Mouse (Mus musculus) megakaryocyte progenitor cell, adult 5-6 weeks (primary cell): ENCODE measurements around the gene Rrp1. TPM values are rescaled to one million over a fixed set of nuclear protein-coding genes. Genes with fewer than 3 reads are reported as not detected.
A peak's percentile ranks its signal among the peaks of the same experiment; 100 is the strongest.

Source experiments
- ATAC-seq: replicated peaks from 2 replicates; pipeline ENCODE4 v1.8.0; 2016; ENCODE audit warnings: mild to moderate bottlenecking, moderate TSS enrichment, inconsistent platforms; ENCODE audit not compliant: poor library complexity
- total RNA-seq, 2 experiments: library from RNA; stranded (forward) in 1 of 2; stranded (reverse) in 1 of 2; fragments of 157-497, 149-512 nt in 1 of 2; fragments of 200-1000 nt in 1 of 2; gene quantifications; 2 replicates each; pipeline versions ENCODE4 v1.2.3 to v1.2.4; 2015 to 2017

The Rrp1 gene
- total RNA-seq, 2 experiments from 2014 or later = 56.7 to 336 TPM

DNA sequence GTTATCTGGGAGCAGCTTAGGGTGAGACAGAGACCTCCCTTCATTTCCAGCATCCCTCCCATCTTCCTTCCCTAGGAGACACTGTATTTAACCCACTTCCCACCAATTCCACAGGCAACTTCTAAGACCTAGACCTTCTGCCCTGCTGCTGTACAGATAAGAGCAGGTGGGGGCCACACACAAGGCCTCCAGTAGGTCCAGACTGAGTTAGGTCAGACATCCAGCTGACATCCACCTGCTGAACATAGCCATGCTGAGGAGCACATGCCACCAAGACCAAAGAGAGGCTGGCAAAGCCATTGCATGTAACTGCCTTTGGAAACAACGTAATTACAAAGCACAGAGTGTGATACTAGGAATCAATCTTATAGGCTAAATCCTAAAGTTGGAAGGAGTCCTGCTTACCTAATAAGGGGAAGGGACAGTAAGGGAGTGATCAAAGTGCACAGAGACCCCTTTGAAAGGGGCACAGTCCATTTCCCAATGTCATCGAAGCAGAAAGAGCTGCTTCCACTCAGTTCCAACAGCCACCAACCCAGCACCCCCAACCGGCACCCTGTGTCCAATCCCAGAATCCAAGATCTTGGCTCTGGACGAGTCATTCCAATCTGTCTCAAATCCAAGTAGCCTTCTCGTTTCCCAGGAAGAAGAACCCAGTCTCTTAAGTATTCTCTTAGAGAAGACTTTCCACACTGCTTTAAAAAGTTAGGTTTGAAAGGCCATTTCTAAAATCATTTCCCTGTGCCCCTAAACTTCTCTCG lies 61.9 kb downstream of the Rrp1 start:
- ATAC-seq = 0 out of 2 replicates have a peak, but pooled peaks have one; percentile 10

Other genes starting within 250 kb of the Rrp1 start
- gene D10Jhu81e, start 243.3 kb downstream of the Rrp1 start, total RNA-seq (2015) = 40.7 and 44.1 TPM in 2 replicates
- 90.6 and 90.9 TPM in 2 replicates for gene D10Jhu81e, start 243.3 kb downstream of the Rrp1 start, total RNA-seq (2017)
- 5.6 and 7.2 TPM in 2 replicates for gene Pwp2, start 227.9 kb downstream of the Rrp1 start, total RNA-seq (2015)
- gene Pwp2, start 227.9 kb downstream of the Rrp1 start, total RNA-seq (2017) = 18.6 and 27.5 TPM in 2 replicates
- 39.0 and 44.2 TPM in 2 replicates for gene Trappc10, start 168.4 kb downstream of the Rrp1 start, total RNA-seq (2015)
- 30.7 and 33.4 TPM in 2 replicates for gene Trappc10, start 168.4 kb downstream of the Rrp1 start, total RNA-seq (2017)
- 2.7 and 3.1 TPM in 2 replicates for gene Agpat3, start 60.6 kb downstream of the Rrp1 start, total RNA-seq (2015)
- 1.8 and 4.1 TPM in 2 replicates for gene Agpat3, start 60.6 kb downstream of the Rrp1 start, total RNA-seq (2017)
- 48.9 and 56.0 TPM in 2 replicates for gene Cstb, start 12.6 kb upstream of the Rrp1 start, total RNA-seq (2015)
- gene Cstb, start 12.6 kb upstream of the Rrp1 start, total RNA-seq (2017) = 41.9 and 51.4 TPM in 2 replicates
- gene Pdxk, start 51.9 kb upstream of the Rrp1 start, total RNA-seq (2015) = 24.7 and 28.1 TPM in 2 replicates
- 18.8 and 19.9 TPM in 2 replicates for gene Pdxk, start 51.9 kb upstream of the Rrp1 start, total RNA-seq (2017)
- gene Olfr1358, start 104.4 kb upstream of the Rrp1 start, total RNA-seq (2015) = not detected in 2 replicates
- not detected in 2 replicates for gene Olfr1358, start 104.4 kb upstream of the Rrp1 start, total RNA-seq (2017)
- 23.1 and 26.9 TPM in 2 replicates for gene Ilvbl, start 161.3 kb upstream of the Rrp1 start, total RNA-seq (2015)
- gene Ilvbl, start 161.3 kb upstream of the Rrp1 start, total RNA-seq (2017) = 9.1 and 9.6 TPM in 2 replicates
- 0.73 and 1.3 TPM in 2 replicates for gene Syde1, start 178.9 kb upstream of the Rrp1 start, total RNA-seq (2015)
- gene Syde1, start 178.9 kb upstream of the Rrp1 start, total RNA-seq (2017) = 0.54 and 0.78 TPM in 2 replicates
- gene Olfr1357, start 205.0 kb upstream of the Rrp1 start, total RNA-seq (2015) = not detected in 2 replicates
- not detected in 2 replicates for gene Olfr1357, start 205.0 kb upstream of the Rrp1 start, total RNA-seq (2017)